Mouse (Mus musculus) brain, embryonic 14.5 days (tissue): Measurements from ENCODE around the gene Krt80.

ENCODE experiments used
- CTCF ChIP-seq: fragments of 200-500 bp; IDR thresholded peaks from 2 replicates; pipeline ENCODE4 v1.5.1; 2012; ENCODE audit warnings: inconsistent platforms, mild to moderate bottlenecking, moderate library complexity, borderline replicate concordance; ENCODE audit not compliant: insufficient read depth, insufficient read length; ENCODE audit errors: extremely low read depth
- POLR2A ChIP-seq: fragments of 200-500 bp; IDR thresholded peaks from 2 replicates; pipeline ENCODE4 v1.6.1; 2012; ENCODE audit warnings: mild to moderate bottlenecking, inconsistent platforms, borderline replicate concordance; ENCODE audit not compliant: poor library complexity, insufficient read depth, insufficient read length, severe bottlenecking; ENCODE audit errors: extremely low read depth

- no peak for TF ChIP-seq CTCF
- no peak for TF ChIP-seq POLR2A
These were observed 24.9 kb upstream of the Krt80 start for GRCm38 (mm10) chr15:101394908-101395307.
